In genomic region chr17:7257208-7257607, GRCm38 (mm10) we compare ENCODE assay signal across 24 mouse cellular contexts.
DNase-seq lines count a peak whose midpoint lies in the region; ATAC-seq and TF ChIP-seq lines count a peak whose summit lies in the region.
"Had no signal": no experiment of that assay in that cellular context is flagged by ENCODE, and none has a peak within 500 bp of the region (broad histone marks: within the 10 kb centered on the region; RNA-seq: fewer than 3 reads in every experiment).

No protein-coding gene starts in this region.

- TF ChIP-seq EP300 in liver, postnatal 0 days (IDR thresholded peaks at IDR 0.05; ENCODE audit: low read depth), result no peak
- no peak for TF ChIP-seq EP300 in CH12.LX (IDR thresholded peaks at IDR 0.05; ENCODE audit: low read length)

- dilution Hi-C loops in CH12.LX (cut with MboI; ENCODE audit: extremely low pct_ligation_motif_present, extremely low pct_unique_long_range_greater_than_20kb, low sequenced_read_pairs), result no loop called here

- DNase-seq in hindbrain, postnatal 0 days (ENCODE audit: low spot score), result no peak
- no peak for DNase-seq in hindbrain, embryonic 14.5 days (ENCODE audit: low spot score)
- DNase-seq in liver, postnatal 0 days, result no peak
- no peak for DNase-seq in liver, embryonic 11.5 days (ENCODE audit: low spot score)
- DNase-seq in CH12.LX (ENCODE audit: extremely low read depth), result no peak
- peak; percentile 17 for DNase-seq in induced T-regulatory cell, adult 2 months (ENCODE audit: low read depth)
- DNase-seq in right cerebral cortex, adult 18-20 months, result no peak
- DNase-seq: adrenal gland, adult 8-10 months; cerebellum, adult 2 months; cerebellum, postnatal 14 days; gastrocnemius, postnatal 25 days; heart, adult 11 months; heart, postnatal 4 days; kidney, adult 8-10 months; kidney, postnatal 4 days; right cerebral cortex, postnatal 4 days had no signal

- no peak overlapping the region for H3K27ac ChIP-seq in hindbrain, postnatal 0 days
- H3K27ac ChIP-seq in hindbrain, embryonic 14.5 days, result no peak overlapping the region
- H3K27ac ChIP-seq in liver, postnatal 0 days (ENCODE audit: low read depth), result no peak overlapping the region
- no peak overlapping the region for H3K27ac ChIP-seq in liver, embryonic 11.5 days (ENCODE audit: low read depth, low read length)
- H3K27ac ChIP-seq in CH12.LX (ENCODE audit: insufficient read depth, low read depth), result no peak overlapping the region
- H3K27ac ChIP-seq in kidney, embryonic 15.5 days, result no peak overlapping the region
- H3K27ac ChIP-seq: hindbrain, embryonic 13.5 days; limb, embryonic 12.5 days; macrophage; midbrain, embryonic 15.5 days; neural tube, embryonic 12.5 days had no signal

- no peak overlapping the region for H3K4me2 ChIP-seq in hindbrain, postnatal 0 days (ENCODE audit: low read depth, low read length)
- H3K4me2 ChIP-seq in hindbrain, embryonic 14.5 days (replicated peaks), result no peak overlapping the region
- H3K4me2 ChIP-seq in liver, postnatal 0 days (ENCODE audit: low read depth, low read length), result no peak overlapping the region
- no peak overlapping the region for H3K4me2 ChIP-seq in liver, embryonic 11.5 days
- no peak overlapping the region for H3K4me2 ChIP-seq in CH12.LX (ENCODE audit: insufficient read depth, low read depth, poor library complexity, severe bottlenecking)
- no peak overlapping the region for H3K4me2 ChIP-seq in kidney, embryonic 15.5 days
- H3K4me2 ChIP-seq: heart, embryonic 12.5 days; hindbrain, embryonic 13.5 days; limb, embryonic 12.5 days; midbrain, embryonic 15.5 days; neural tube, embryonic 12.5 days had no signal

- H3K4me1 ChIP-seq in hindbrain, postnatal 0 days (ENCODE audit: insufficient read depth, low read length), result no peaks in the 10 kb centered on the region
- H3K4me1 ChIP-seq in hindbrain, embryonic 14.5 days (replicated peaks; ENCODE audit: control insufficient read depth, insufficient read depth, low read length), result no peaks in the 10 kb centered on the region; the same call in 1 of the 2 replicates
- peaks cover 3% of the 10 kb centered on the region; the same call in 1 of the 2 replicates for H3K4me1 ChIP-seq in liver, postnatal 0 days (ENCODE audit: insufficient read depth)
- peaks cover 22% of the 10 kb centered on the region for H3K4me1 ChIP-seq in liver, embryonic 11.5 days (replicated peaks; ENCODE audit: control insufficient read depth, insufficient read depth, low read length)
- H3K4me1 ChIP-seq in CH12.LX (ENCODE audit: control insufficient read depth in 1 of 2, insufficient read depth in 2 of 2), result no peaks in the 10 kb centered on the region
- peaks cover 37% of the 10 kb centered on the region for H3K4me1 ChIP-seq in kidney, embryonic 15.5 days
- H3K4me1 ChIP-seq: midbrain, embryonic 15.5 days had no signal

- no peak overlapping the region for H3K9ac ChIP-seq in hindbrain, postnatal 0 days (replicated peaks; ENCODE audit: low read length)
- H3K9ac ChIP-seq in hindbrain, embryonic 14.5 days, result no peak overlapping the region
- no peak overlapping the region for H3K9ac ChIP-seq in liver, postnatal 0 days (replicated peaks)
- no peak overlapping the region for H3K9ac ChIP-seq in liver, embryonic 11.5 days (ENCODE audit: low read depth, low read length)
- no peak overlapping the region for H3K9ac ChIP-seq in CH12.LX (ENCODE audit: insufficient read depth, low read depth)
- H3K9ac ChIP-seq in kidney, embryonic 15.5 days, result no peak overlapping the region
- H3K9ac ChIP-seq: heart, embryonic 12.5 days; hindbrain, embryonic 13.5 days; limb, embryonic 12.5 days; midbrain, embryonic 15.5 days; neural tube, embryonic 12.5 days had no signal

- H3K36me3 ChIP-seq in hindbrain, postnatal 0 days (ENCODE audit: insufficient read depth, low read length), result 0 out of 2 replicates have a peak, but pooled peaks cover 6% of the 10 kb centered on the region
- 0 out of 2 replicates have a peak, but pooled peaks cover 7% of the 10 kb centered on the region for H3K36me3 ChIP-seq in hindbrain, embryonic 14.5 days (replicated peaks; ENCODE audit: control insufficient read depth, insufficient read depth)
- no peaks in the 10 kb centered on the region for H3K36me3 ChIP-seq in liver, postnatal 0 days (replicated peaks; ENCODE audit: insufficient read depth, low read length)
- peaks cover 1% of the 10 kb centered on the region; the same call in 1 of the 2 replicates for H3K36me3 ChIP-seq in liver, embryonic 11.5 days (ENCODE audit: control insufficient read depth, insufficient read depth, low read length)
- H3K36me3 ChIP-seq in CH12.LX (replicated peaks in 1 of 2; ENCODE audit: control insufficient read depth in 1 of 2, insufficient read depth in 1 of 2, low read length in 1 of 2), result no peaks in the 10 kb centered on the region
- peaks cover 19% of the 10 kb centered on the region for H3K36me3 ChIP-seq in kidney, embryonic 15.5 days
- H3K36me3 ChIP-seq: midbrain, embryonic 15.5 days; neural tube, embryonic 12.5 days had no signal

- 90% methylated on average over 1 of the region's 1 CpGs for WGBS in hindbrain, postnatal 0 days
- 92% methylated on average over 1 of the region's 1 CpGs for WGBS in hindbrain, embryonic 14.5 days
- 61% methylated on average over 1 of the region's 1 CpGs for WGBS in liver, postnatal 0 days (ENCODE audit: insufficient replicate concordance)
- WGBS in liver, embryonic 11.5 days, result 67% methylated on average over 1 of the region's 1 CpGs
- 78% methylated on average over 1 of the region's 1 CpGs for WGBS in kidney, embryonic 15.5 days

- no peak for TF ChIP-seq POLR2A in CH12.LX (IDR thresholded peaks at IDR 0.05; ENCODE audit: low read depth, low read length)

- H3K4me3 ChIP-seq in hindbrain, postnatal 0 days (ENCODE audit: low read length), result no peak overlapping the region
- no peak overlapping the region for H3K4me3 ChIP-seq in hindbrain, embryonic 14.5 days (replicated peaks; ENCODE audit: low read length)
- H3K4me3 ChIP-seq in liver, postnatal 0 days (ENCODE audit: low read depth, low read length), result no peak overlapping the region
- no peak overlapping the region for H3K4me3 ChIP-seq in liver, embryonic 11.5 days (ENCODE audit: low read depth, low read length)
- no peak overlapping the region for H3K4me3 ChIP-seq in CH12.LX (replicated peaks in 1 of 3; ENCODE audit: low read depth in 2 of 3, low read length in 2 of 3, poor library complexity in 1 of 3)
- no peak overlapping the region for H3K4me3 ChIP-seq in kidney, embryonic 15.5 days (replicated peaks)
- H3K4me3 ChIP-seq: erythroblast, embryonic 14.5 days; heart, embryonic 12.5 days; hindbrain, embryonic 13.5 days; limb, embryonic 12.5 days; midbrain, embryonic 15.5 days; neural tube, embryonic 12.5 days had no signal

- peak; percentile 64 for TF ChIP-seq RAD21 in CH12.LX (IDR thresholded peaks at IDR 0.05; ENCODE audit: low read depth, low read length)

- H3K79me2 ChIP-seq in CH12.LX (replicated peaks; ENCODE audit: control insufficient read depth, extremely low read depth, insufficient read depth, poor library complexity, severe bottlenecking), result no peaks in the 10 kb centered on the region

- H3K9me3 ChIP-seq in hindbrain, postnatal 0 days (ENCODE audit: low read length), result no peaks in the 10 kb centered on the region
- H3K9me3 ChIP-seq in hindbrain, embryonic 14.5 days (ENCODE audit: control insufficient read depth, low read length), result no peaks in the 10 kb centered on the region
- H3K9me3 ChIP-seq in liver, postnatal 0 days (ENCODE audit: low read length), result no peaks in the 10 kb centered on the region
- H3K9me3 ChIP-seq in liver, embryonic 11.5 days (ENCODE audit: control insufficient read depth, low read length), result no peaks in the 10 kb centered on the region
- H3K9me3 ChIP-seq in CH12.LX (replicated peaks; ENCODE audit: low read length), result no peaks in the 10 kb centered on the region
- H3K9me3 ChIP-seq in kidney, embryonic 15.5 days (replicated peaks), result no peaks in the 10 kb centered on the region
- H3K9me3 ChIP-seq: heart, embryonic 12.5 days; hindbrain, embryonic 13.5 days; limb, embryonic 12.5 days; midbrain, embryonic 15.5 days; neural tube, embryonic 12.5 days had no signal

- no peaks in the 10 kb centered on the region for H3K27me3 ChIP-seq in hindbrain, postnatal 0 days (ENCODE audit: insufficient read depth, low read length)
- no peaks in the 10 kb centered on the region for H3K27me3 ChIP-seq in hindbrain, embryonic 14.5 days (ENCODE audit: control insufficient read depth, insufficient read depth, low read length)
- no peaks in the 10 kb centered on the region for H3K27me3 ChIP-seq in liver, postnatal 0 days (ENCODE audit: insufficient read depth, low read length)
- H3K27me3 ChIP-seq in liver, embryonic 11.5 days (replicated peaks; ENCODE audit: control insufficient read depth, insufficient read depth, low read length), result no peaks in the 10 kb centered on the region
- no peaks in the 10 kb centered on the region for H3K27me3 ChIP-seq in CH12.LX (replicated peaks)
- H3K27me3 ChIP-seq in kidney, embryonic 15.5 days, result no peaks in the 10 kb centered on the region
- H3K27me3 ChIP-seq: heart, embryonic 12.5 days; hindbrain, embryonic 13.5 days; limb, embryonic 12.5 days; midbrain, embryonic 15.5 days; neural tube, embryonic 12.5 days had no signal

- in situ Hi-C loops in CH12.LX (cut with MboI; ENCODE audit: low pct_ligation_motif_present, low pct_unique_long_range_greater_than_20kb, low sequenced_read_pairs), result no loop called here

- no peak for ATAC-seq in hindbrain, postnatal 0 days
- no peak for ATAC-seq in hindbrain, embryonic 14.5 days (ENCODE audit: low FRiP score)
- no peak for ATAC-seq in liver, postnatal 0 days
- no peak for ATAC-seq in liver, embryonic 11.5 days (replicated peaks; ENCODE audit: low FRiP score)
- ATAC-seq in kidney, embryonic 15.5 days (replicated peaks; ENCODE audit: low FRiP score), result no peak
- ATAC-seq: midbrain, embryonic 15.5 days had no signal

- 0 out of 2 replicates have a peak, but pooled peaks have one; percentile 24 for TF ChIP-seq CTCF in hindbrain, postnatal 0 days (IDR thresholded peaks at IDR 0.05; ENCODE audit: low read depth)
- peak; percentile 23; the same call in 1 of the 2 replicates for TF ChIP-seq CTCF in liver, postnatal 0 days (IDR thresholded peaks at IDR 0.05; ENCODE audit: low read depth)
- TF ChIP-seq CTCF in CH12.LX (conservative IDR thresholded peaks at IDR 0.05 in 1 of 2, IDR thresholded peaks at IDR 0.05 in 1 of 2; ENCODE audit: low read depth in 2 of 2, low read length in 2 of 2), result peak in 1 of 2 experiments; percentile 59; a peak in 2 of 4 replicates

TF ChIP-seq in CH12.LX, 34 proteins besides CTCF, POLR2A, EP300 and RAD21:
- TF ChIP-seq ZC3H11A (IDR thresholded peaks at IDR 0.05; ENCODE audit: low read depth, low read length) (no peak), USF2 (conservative IDR thresholded peaks at IDR 0.05; ENCODE audit: low read depth, low read length) (no peak), NRF1 (IDR thresholded peaks at IDR 0.05; ENCODE audit: low read depth, low read length) (no peak), SMC3 (IDR thresholded peaks at IDR 0.05; ENCODE audit: low read depth, low read length) (peak; percentile 34; the same call in 1 of the 2 replicates)
TF ChIP-seq in CH12.LX: peak in this region for 1.
